Mouse (Mus musculus) right cerebral cortex, postnatal 10 days (tissue): ENCODE results near the gene Nav2.

Experiments
- DNase-seq, 2 experiments: peaks; one replicate each; pipeline ENCODE4 v3.0.0; 2021; ENCODE audit warnings: low spot score in 2 of 2

Gene Nav2

GRCm38 (mm10) chr7:49477976-49478349, 569.4 kb downstream of the Nav2 start:
- DNase-seq = no peak

GRCm38 (mm10) chr7:49478886-49479285, 570.4 kb downstream of the Nav2 start:
- DNase-seq = no peak

GRCm38 (mm10) chr7:49480962-49481361, 572.4 kb downstream of the Nav2 start:
- DNase-seq = no peak

- DNase-seq = peak; percentile 68 to 69
These were observed 575.7 kb downstream of the Nav2 start for GRCm38 (mm10) chr7:49484036-49484744.

GRCm38 (mm10) chr7:49485292-49485847, 576.9 kb downstream of the Nav2 start:
- DNase-seq = no peak

- no peak for DNase-seq
These were observed 578.8 kb downstream of the Nav2 start for GRCm38 (mm10) chr7:49487347-49487746.

GRCm38 (mm10) chr7:49488493-49489087, 580.1 kb downstream of the Nav2 start:
- no peak for DNase-seq

GRCm38 (mm10) chr7:49490814-49491213, 582.3 kb downstream of the Nav2 start:
- peak in 1 of 2 experiments; percentile 62 for DNase-seq

- no peak for DNase-seq
These were observed 584.1 kb downstream of the Nav2 start for GRCm38 (mm10) chr7:49492622-49493021.

GRCm38 (mm10) chr7:49493210-49493609, 584.7 kb downstream of the Nav2 start:
- DNase-seq = peak in 1 of 2 experiments; percentile 46

- DNase-seq = peak; percentile 66 to 79
These were observed 586.1 kb downstream of the Nav2 start for GRCm38 (mm10) chr7:49494654-49495053.

GRCm38 (mm10) chr7:49496111-49496510, 587.6 kb downstream of the Nav2 start:
- DNase-seq = peak in 1 of 2 experiments; percentile 46

GRCm38 (mm10) chr7:49496766-49497425, 588.4 kb downstream of the Nav2 start:
- no peak for DNase-seq

- DNase-seq = no peak
These were observed 588.9 kb downstream of the Nav2 start for GRCm38 (mm10) chr7:49497426-49497892.

GRCm38 (mm10) chr7:49499598-49499997, 591.1 kb downstream of the Nav2 start:
- no peak for DNase-seq

GRCm38 (mm10) chr7:49500916-49501315, 592.4 kb downstream of the Nav2 start:
- no peak for DNase-seq

- DNase-seq = no peak
These were observed 594.9 kb downstream of the Nav2 start for GRCm38 (mm10) chr7:49503419-49503818.

- DNase-seq = no peak
These were observed 595.4 kb downstream of the Nav2 start for GRCm38 (mm10) chr7:49503881-49504280.

- DNase-seq = no peak
These were observed 595.8 kb downstream of the Nav2 start for GRCm38 (mm10) chr7:49504297-49504696.

- no peak for DNase-seq
These were observed 596.5 kb downstream of the Nav2 start for GRCm38 (mm10) chr7:49505024-49505423.

GRCm38 (mm10) chr7:49506085-49506820, 597.7 kb downstream of the Nav2 start:
- no peak for DNase-seq
